Mouse (Mus musculus) ovary, postnatal 36 days (tissue): ENCODE results near the gene Stxbp5l.
A peak's percentile ranks its signal among the peaks of the same experiment; 100 is the strongest.
"Not testable (repeated sequence)": the region's sequence is repeated elsewhere in the genome, so short reads cannot be mapped to it uniquely, and the experiment has no call there.

ENCODE experiments used
- DNase-seq: peaks from one replicate; pipeline ENCODE4 v3.0.0; 2022; ENCODE audit warnings: low spot score, mixed read lengths

Stxbp5l gene

DNA sequence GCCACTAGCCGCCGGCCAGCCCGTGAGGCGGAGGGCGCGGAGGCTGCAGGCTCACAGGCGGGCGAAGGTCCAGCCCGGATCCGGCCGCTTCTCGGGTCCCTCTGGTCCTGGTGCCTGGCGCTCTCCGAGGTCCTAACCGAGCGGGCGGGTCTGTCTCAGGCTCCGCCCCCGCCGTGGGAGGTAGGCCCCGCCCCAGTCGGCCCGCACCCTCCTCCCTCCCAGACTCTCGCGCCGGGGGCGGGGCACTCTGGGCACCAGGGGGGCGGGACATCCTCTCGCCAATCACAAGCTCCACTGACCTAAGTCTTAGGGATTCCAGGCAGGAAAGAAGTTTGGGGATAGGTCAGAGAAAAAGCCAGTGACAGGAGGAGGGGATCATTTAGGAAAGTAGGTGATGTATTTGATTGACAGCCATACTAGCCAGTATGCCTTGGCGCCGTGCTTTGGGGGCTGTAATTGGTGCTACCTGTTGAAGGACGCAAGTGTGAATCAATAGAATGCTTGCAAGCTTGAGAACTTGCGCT is at the start of gene Stxbp5l:
TSS of gene Stxbp5l (minus strand) at position 142 of the 524 bp plus-strand sequence.
- DNase-seq, result peak; percentile 93

DNA sequence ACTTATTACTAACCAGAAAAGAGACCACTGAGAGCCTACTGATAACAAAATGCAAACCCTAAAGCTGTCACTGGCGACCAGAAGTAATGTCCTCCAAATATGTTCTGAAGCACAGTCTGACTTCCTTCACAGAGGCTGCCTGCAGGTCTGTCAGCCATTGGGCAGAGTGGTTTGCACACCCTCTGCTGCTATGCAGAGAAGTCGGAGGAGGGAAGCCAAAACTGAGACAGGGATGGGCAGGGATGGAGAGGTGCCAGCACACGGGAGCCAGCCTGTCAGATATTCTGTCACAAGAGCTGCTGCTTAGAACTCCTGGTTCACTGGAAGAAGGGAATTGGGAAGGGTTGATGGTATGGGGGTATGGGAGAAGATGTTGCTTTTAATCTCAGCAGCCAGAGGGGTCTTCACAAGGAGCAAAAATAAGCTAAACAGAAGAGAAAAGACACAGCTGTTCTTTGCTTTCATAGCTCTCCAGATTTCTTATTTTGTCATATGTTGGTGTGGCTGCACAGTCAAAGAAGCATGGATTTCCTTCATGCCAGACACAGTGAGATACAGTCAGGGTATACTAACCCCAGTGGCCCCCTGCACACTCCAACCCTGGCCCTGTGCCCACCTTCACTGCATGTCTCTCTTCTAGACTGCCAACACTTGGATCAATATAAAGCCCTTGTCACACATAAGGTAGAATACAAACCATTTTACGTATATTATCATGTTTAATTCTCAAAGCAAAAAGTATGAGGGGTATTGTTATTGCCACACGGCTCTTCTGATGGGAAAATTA is 48.8 kb upstream of the Stxbp5l start:
- no peak for DNase-seq

DNA sequence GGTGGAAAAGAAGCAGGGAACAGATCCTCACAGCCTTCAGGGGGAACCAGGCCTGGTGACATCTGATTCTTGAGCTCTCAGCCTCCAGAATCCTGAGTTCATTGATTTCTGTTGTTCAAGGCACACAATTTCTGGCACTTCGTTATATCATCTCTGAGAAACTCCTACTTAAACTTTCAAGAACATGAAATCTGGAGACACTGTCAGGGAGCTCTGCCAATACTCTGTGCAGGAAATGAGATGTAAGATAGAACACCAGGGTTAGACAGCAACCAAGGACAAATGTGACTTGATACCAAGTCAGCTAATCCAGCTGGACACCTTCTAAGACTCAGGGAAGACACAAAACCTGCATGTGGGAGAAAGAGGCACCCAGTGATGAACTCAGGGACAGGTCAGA is 40.7 kb upstream of the Stxbp5l start:
- DNase-seq, result no peak

DNA sequence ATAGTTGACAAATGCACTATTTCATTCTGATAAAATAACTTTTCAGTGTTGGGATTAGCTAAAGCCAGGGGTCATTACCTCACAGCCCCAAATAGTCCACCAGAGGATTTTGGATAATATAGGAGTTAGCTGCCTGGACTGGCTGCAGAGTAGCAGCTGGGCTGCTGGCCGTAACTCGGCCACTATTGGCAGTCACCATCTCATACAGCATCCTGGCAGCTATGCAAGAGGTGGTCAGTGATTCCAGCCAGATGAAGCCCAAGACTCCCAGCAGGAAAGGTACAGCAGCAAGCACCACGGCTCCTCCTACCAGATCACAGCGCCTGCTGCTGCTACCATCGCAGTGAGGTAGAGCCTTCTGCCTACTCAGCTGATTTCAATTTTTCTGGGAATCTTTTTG is 38.1 kb upstream of the Stxbp5l start:
- DNase-seq, result no peak

DNA sequence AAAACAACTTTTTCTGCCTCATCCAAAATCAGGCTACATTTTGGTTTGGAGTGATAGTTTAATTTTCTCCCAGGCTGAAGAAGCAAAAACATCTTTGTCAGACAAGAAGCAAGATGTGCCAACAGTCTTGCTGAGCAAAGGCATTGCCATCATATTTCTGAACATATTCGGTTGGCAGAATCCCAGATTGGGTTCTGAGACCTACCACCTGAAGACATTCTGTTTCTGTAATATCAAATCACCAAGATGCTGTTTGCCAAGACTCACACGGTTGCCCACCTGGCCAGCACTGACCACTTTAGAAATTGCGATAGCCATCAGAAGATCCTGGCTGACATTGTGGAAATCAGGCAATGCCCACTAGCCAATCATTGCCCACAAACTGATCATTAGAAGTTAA is 37.1 kb upstream of the Stxbp5l start:
- no peak for DNase-seq

DNA sequence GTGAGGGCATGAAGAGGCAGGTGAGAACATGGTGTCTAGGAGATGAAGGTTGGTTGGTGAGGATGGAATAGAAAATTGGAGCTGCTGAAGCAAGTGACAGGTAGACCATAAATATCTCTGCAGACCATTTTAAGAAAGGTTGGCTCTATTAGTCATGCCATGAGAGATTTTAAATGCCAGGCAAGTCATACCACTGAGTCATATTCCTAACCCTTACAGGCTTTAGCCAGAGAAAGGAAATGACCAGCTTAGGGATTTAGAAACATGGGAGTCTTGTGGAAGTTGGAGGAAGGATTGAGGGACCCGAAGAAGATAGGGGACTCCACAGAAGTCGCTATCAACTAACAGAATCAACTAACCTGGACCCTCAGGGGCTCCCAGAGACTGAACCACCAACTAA is 35.8 kb upstream of the Stxbp5l start:
- DNase-seq, result no peak

DNA sequence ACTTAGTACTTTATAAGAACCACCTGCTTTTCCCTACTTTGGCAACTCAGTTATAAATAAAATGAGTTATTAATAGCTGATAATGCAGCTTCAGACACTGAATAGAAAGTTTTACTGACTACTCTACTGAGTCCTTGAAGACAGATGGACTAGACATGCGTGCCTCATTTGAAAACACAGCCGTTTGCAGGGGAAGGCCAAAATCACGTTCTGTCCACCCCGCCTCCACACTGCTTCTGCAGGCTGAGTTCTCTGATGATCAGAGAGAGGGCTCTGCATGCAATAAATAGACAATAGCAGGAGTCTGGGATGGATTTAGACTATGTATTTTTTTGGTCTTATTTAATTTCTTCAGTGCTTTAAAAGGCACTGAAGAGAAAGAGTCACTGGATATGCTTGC is 20.8 kb upstream of the Stxbp5l start:
- peak; percentile 3 for DNase-seq

DNA sequence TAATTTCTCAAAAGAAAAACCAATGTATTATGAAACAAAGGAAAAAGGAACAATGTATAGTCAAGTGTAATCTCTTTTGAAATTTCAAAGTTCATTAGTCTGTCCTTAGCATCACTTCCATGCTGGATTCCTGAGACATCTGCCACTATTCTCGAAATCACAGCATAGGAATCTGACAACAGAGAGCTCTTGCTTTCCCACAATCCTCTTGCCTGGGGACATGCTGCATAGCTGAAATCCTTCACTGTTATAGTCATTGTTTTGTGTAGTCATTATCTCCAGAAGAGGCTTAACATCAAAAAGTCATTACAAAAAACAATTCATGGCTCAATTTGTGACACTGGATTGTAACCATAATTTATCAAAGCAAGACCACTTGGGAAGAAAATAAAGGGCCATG is 20.2 kb upstream of the Stxbp5l start:
- DNase-seq, result no peak

DNA sequence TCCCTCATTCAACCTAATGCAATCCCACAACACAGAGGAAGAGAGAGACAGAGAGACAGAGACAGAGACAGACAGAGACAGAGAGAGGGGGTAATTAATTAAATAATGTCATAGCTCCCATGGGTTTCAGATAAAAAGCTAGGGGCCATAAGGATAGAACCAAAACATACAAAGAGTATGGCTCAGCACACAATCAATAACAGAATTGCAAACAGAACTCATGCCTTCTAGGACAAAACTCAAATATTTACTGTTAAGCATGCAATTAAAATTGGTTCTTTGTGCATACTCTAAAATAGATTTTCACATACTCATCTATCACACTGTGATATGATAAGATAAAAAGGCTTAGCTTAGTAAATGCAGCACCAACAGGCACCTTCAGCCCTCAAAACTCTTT is 5.2 kb upstream of the Stxbp5l start:
- no peak for DNase-seq

DNA sequence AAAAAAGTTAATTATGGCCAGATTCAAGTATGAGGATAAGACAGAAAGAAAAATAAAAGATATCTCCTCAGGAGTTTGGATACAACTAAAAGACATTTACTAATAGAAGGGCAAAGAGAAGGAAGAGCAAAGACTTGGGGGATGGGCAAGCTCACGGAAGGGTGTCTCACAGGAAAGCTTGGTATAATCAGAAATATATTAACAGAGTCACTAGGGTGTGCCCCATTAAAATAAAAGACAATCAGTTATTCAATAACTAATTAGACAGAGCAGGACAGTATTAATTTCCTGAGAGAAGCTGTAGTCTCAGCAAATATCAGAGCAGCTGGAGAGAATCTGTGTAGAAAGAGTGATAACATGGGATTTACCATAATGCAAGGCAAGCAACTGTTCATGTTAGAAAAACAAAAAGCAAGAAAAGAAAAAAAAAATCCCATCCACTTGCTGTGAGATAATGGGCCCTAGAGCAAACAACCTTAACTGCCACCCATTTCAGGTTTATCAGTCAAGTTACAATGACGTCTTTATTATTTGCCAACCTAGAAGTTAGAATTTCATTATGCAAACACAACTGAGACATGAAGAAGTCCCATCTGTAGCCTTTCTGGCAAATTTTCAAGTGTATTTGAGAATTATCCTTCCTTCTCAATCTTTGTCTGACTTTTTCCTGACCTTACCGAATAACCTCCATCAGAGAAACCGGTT is 4.6 kb upstream of the Stxbp5l start:
- no peak for DNase-seq

DNA sequence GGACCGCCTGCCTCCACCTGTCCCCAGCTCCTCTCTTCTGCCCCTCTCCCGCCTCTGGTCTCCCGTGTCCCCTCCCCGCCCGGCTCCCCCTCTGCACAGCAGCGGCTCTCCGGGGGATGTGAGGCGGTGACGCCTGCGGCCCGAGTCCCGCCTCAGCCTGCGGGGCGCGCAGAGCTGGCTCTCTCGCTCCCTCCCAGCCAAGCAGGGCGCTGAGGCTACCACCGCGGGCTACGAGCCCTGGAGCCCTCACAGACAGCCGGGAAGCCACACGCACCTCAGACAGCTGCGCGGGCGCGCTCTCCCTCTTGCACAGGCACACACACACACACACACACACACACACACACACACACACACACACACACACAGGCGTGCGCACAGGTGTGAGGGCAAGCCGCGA is 393 bp downstream of the Stxbp5l start:
- DNase-seq, result peak; percentile 28

DNA sequence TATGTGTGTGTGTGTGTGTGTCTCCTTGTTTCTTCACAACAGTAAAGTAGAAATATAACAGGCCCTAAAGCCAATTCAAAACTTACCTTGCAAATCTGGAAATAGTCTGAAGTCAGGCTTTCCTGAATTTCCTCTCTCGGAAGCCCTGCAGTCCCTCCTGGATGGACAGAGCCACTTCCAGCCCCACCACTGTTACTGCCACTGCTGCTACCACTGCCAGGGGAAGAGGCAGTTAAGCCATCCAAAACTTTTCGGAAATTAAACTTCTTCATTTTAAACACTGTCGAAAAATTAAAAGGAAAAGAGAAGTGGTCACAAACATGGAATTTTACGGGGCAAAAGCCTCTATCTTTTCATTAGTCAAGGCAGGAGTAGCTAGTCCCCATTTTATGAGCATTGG is 1.3 kb downstream of the Stxbp5l start:
- DNase-seq, result no peak

DNA sequence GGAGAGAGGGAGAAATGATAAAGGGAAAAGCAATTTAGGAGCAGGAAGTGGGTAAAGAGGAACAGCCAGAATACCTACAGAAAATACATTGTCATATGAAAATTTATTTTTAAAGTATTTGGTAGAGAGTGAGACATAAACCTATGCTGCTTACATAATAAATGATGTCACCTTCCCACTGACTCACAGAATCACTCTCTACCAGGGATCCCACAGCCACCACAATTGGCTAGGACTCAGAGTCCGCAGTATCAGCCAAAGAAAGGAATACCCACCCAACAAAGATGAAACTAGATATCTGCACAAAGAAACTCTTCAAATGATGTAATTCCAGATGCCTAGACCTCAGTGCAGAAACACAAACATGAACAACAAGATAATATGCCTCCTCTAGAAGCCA is 12.0 kb downstream of the Stxbp5l start:
- no peak for DNase-seq

DNA sequence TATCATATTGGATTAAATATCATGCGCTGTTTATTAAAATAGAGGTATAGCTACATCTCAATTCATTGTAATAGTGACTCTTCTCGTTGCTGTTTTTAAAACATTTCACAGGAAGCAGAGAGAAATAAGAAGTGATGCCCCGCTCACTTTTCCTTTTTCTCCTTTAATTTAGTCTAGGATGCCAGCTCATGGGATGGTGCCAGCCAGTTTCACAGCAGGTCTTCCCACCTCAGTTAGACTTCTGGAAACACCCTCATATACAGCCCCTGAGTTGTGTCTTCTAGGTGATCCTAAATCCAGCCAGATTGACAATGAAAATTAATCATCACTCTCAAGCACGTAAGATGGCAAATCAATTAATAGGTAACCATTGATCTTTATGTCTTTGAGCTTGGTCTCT is 17.3 kb downstream of the Stxbp5l start:
- DNase-seq, result no peak

DNA sequence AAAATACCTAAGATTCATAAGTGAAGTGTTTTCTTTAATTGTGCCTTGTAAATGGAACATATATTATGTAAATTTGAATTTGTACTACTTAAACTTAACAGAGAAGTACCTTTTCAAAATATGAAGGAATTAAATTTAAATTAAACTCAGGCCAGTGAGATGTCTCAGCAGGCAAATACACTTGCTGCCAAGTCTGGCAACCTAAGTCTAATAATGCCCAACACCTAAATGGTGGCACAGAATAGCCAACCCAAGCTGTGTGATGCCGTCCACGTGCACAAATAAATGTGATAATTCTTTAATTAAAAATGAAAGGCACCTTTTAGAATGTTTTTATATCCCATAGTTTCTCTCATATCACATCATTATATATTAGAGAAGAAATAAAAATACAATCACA is 20.8 kb downstream of the Stxbp5l start:
- DNase-seq, result no peak

DNA sequence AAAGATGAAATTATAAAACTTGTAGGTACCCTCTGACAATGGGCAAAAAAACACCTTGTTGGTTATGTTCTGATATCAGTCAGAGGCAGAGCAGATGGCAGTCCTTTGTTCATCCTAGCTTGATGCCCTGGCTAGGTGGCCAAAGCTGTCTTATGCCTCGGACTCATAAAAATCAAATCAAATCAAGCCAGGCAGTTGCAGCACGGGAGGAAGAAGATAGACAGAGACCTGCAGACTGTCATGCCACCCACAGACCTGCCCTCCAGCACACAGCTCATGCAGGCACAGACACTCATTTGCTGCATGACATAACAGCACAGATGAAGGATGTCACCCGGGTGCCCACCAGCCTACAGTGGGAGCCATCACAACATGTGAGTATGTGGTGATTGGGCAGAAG is 29.1 kb downstream of the Stxbp5l start:
- DNase-seq, result no peak

DNA sequence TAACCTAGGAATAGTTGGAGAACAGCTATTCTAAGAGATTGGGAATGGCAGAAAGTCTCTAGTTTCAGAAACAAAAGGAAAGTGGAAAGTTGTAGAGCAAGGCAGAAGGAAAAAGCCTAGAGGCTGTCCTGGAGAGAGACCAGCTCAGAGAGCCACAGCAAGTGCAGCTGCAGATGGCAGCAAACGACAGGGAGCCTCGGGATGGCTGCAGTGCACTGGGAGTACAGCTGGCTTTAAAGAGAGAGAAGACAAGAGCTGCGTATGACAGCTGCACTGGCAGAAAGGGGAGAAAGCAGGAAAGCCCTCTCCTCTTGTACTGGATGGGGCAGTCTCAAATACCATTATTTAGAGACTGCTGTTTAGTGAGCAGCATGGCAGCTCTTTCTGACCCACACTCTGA is 37.7 kb downstream of the Stxbp5l start:
- DNase-seq, result no peak

DNA sequence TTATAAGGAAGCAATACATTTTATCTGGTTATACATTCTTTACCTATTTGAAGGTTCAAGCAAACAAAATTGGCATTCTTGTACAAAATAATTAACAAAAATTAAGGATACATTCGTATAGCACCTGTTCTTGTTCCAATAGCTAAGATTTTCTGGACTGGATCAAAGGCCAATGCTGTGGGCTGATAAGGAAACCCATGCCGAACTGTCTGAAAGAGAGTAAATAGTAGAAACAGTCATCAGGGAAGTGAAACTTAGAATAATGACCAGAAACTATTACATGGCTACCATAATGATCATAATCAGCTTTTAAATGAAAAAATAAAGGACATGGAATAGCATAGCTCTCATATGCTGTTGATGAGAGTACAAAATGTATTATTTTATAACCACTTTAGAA is 39.8 kb downstream of the Stxbp5l start:
- DNase-seq, result no peak

DNA sequence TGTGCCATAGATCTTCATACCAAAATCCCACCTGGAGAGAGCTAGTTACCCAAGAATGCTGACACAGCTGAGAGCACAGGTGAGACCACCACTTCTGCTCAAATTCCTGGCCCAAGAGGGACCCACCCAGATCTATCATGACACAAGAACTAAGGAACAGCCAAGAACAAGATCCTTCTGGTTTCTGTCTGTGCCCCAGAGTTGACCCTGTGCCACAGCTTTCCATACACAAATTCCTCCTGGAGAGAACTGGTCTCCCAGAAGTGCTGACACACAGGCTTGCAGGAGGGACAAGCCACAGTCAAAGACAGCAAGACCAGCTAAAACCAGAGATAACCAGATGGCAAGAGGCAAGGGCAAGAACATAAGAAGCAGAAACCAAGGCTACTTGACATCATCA is 43.3 kb downstream of the Stxbp5l start:
- DNase-seq, result not testable (repeated sequence)

DNA sequence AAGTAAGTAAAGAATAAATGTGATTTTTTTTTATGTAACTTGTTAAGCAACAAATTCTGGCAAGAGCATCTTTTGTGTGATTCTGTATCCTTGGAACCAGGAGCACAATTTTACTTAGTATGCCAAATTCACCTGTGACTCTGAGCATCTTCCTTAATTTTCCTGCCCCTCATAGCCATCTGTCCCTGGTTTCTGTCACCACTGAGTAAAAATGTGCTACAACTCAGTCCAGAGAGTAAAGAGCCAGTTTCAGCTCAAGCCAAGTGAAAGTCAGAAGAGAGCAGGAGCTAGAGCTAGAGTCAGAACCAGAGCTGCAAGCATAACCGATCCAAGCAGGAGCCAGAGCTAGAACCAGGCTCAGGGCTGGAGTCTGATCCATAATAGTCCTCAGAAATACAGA is 46.6 kb downstream of the Stxbp5l start:
- DNase-seq, result no peak

DNA sequence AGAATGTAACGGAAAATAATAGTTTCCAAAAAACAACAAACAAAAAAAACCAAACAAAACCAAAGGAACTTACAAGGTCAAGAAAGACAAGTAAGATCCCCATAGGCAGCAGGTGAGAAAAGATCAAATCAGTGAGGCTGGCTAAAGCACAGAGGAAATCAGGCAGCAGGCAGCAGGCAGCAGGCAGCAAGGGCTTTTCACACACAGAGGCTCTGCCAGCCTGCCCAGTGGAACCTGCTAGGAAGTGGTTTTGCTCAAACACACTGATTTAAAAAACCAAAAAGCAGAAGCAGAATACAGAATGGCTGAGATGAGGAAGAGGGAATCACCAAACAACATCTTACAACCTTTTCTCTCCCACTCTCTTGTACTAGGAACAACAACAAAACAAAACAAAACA is 47.2 kb downstream of the Stxbp5l start:
- no peak for DNase-seq

DNA sequence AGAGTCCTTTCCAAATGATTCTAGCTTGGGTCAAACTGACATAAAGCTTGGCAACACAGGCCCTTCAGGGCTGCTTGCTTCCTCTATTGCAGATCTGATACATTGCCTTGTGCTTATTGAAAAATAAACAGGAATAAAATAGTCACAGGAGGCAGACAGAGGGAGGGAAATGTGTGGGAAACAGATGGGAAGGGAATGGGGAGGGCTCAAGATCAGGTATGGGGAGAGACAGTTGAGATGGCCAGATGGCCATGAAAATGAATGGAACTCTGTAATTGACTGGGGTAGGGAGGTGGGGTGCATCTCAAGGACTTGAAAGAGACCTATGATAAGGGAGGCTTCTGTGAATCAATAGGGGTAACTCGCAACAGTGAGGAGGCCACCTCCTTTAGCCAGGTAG is 80.3 kb downstream of the Stxbp5l start:
- no peak for DNase-seq

DNA sequence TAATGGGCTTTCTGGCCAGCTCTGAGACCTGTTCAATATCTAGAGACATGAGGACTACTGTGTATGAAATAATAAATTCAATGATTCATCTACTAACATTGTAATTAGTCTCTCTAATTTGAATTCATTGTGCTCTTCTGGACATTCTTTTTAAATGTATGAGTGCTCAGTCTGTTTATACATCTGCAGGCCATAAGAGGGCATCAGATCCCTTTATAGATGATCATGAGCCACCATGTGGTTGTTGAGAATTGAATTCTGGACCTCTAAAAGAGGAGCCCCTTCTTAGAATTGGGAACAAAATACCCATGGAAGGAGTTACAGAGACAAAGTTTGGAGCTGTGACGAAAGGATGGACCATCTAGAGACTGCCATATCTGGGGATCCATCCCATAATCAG is 92.2 kb downstream of the Stxbp5l start:
- no peak for DNase-seq

DNA sequence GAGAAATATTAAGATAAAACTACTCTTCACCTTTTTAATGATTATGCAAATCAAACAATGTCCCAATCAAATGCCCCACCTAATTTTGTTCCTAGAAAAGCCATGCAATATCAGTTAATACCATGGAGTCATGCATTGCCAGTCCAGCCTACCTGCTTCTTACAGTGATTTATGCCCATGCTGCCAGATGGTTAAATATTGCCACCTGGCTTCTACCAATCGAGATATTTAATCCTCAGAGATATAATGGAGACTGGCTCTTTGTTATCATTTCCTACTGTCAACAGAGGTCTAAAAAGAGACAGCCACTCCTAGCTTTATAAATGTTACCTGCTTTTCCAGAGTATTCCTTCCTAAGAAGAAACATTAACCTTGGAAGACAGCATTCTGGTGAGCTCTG is 104.6 kb downstream of the Stxbp5l start:
- no peak for DNase-seq
